Mouse (Mus musculus) central nervous system, embryonic 18 days (tissue): ENCODE measurements around the gene Ganc. TPM values are rescaled to one million over a fixed set of nuclear protein-coding genes. Genes with fewer than 3 reads are reported as not detected.

ENCODE experiments used
- polyA plus RNA-seq: library from polyadenylated mRNA; depleted of rRNA; stranded (reverse); fragments of >200 nt; gene quantifications from 2 replicates; pipeline ENCODE4 v1.2.3, GENCODE M21; 2012; rRNA removed

The Ganc gene
- polyA plus RNA-seq, result 6.7 and 7.3 TPM in 2 replicates

GRCm38 (mm10) chr2:120403653-120403985 is at the start of gene Ganc:
Ganc (plus strand) TSS chr2:120403896.

GRCm38 (mm10) chr2:120403986-120404822 is 508 bp downstream of the Ganc start, which contains the start of gene Tmem87a:
Tmem87a (minus strand) TSS chr2:120404113.

GRCm38 (mm10) chr2:120455719-120456118 is 52.0 kb downstream of the Ganc start, which contains the start of gene Capn3:
Capn3 (plus strand) TSS chr2:120456019.

Other genes with a start within 250 kb of the Ganc start
- 5.0 and 5.7 TPM in 2 replicates for gene Ehd4, start 249.3 kb upstream of the Ganc start, polyA plus RNA-seq
- gene Pla2g4e, start 158.6 kb upstream of the Ganc start, polyA plus RNA-seq, result 14.5 TPM in 2 replicates
- gene Pla2g4d, start 114.7 kb upstream of the Ganc start, polyA plus RNA-seq, result 0.08 and 0.12 TPM in 2 replicates
- gene Pla2g4f, start 89.7 kb upstream of the Ganc start, polyA plus RNA-seq, result 0.05 and 0.08 TPM in 2 replicates
- 54.3 and 55.2 TPM in 2 replicates for gene Vps39, start 50.8 kb upstream of the Ganc start, polyA plus RNA-seq
- gene Tmem87a, start 217 bp downstream of the Ganc start, polyA plus RNA-seq, result 19.2 and 21.2 TPM in 2 replicates
- gene Capn3, start 52.1 kb downstream of the Ganc start, polyA plus RNA-seq, result 1.1 and 1.7 TPM in 2 replicates
- gene Zfp106, start 159.9 kb downstream of the Ganc start, polyA plus RNA-seq, result 42.4 and 45.9 TPM in 2 replicates
- gene Snap23, start 163.8 kb downstream of the Ganc start, polyA plus RNA-seq, result 19.2 and 21.9 TPM in 2 replicates
- 17.0 and 17.6 TPM in 2 replicates for gene Haus2, start 205.5 kb downstream of the Ganc start, polyA plus RNA-seq
- 24.2 and 25.5 TPM in 2 replicates for gene Lrrc57, start 205.6 kb downstream of the Ganc start, polyA plus RNA-seq
- gene Stard9, start 225.2 kb downstream of the Ganc start, polyA plus RNA-seq, result 14.0 and 16.4 TPM in 2 replicates